Mouse (Mus musculus): ENCODE measurements around the gene Cbfa2t3.

GRCm38 (mm10) chr8:122677481-122678021, 21.4 kb downstream of the Cbfa2t3 start:
- TF ChIP-seq POLR2A (IDR thresholded peaks at IDR 0.05; ENCODE audit: extremely low read depth, insufficient read depth, low read length) = no peak
- no peak for TF ChIP-seq CTCF (IDR thresholded peaks at IDR 0.05; ENCODE audit: low read depth, low read length)

Data from liver, adult 2 months (tissue).